Mouse (Mus musculus) forebrain, postnatal 0 days (tissue): ENCODE data around the gene Tgfbi. TPM values are rescaled to one million over a fixed set of nuclear protein-coding genes. Genes with fewer than 3 reads are reported as not detected.

Experiments
- ATAC-seq: fragments of 200-750 bp; cut with Nextera tagmentation; 2 replicates; pipeline ENCODE4 v1.8.0; 2017; ENCODE audit warnings: mild to moderate bottlenecking, moderate library complexity
- DNase-seq: peaks from one replicate; pipeline ENCODE4 v3.0.0-alpha.2; 2015
- H3K27ac ChIP-seq: fragments of 300-500 bp; sonication (generic); 2 replicates; pipeline ENCODE4 v1.5.1; 2014; ENCODE audit warnings: low read depth, mild to moderate bottlenecking, antibody characterized with exemption, low read length, moderate library complexity, mixed read lengths
- H3K27me3 ChIP-seq: fragments of 300-500 bp; sonication (generic); 2 replicates; pipeline ENCODE4 v1.6.1; 2014; ENCODE audit warnings: mild to moderate bottlenecking, low read length, mixed read lengths; ENCODE audit not compliant: insufficient read depth
- H3K36me3 ChIP-seq: fragments of 300-500 bp; sonication (generic); 2 replicates; pipeline ENCODE4 v1.6.1; 2014; ENCODE audit warnings: mild to moderate bottlenecking, moderate library complexity; ENCODE audit not compliant: insufficient read depth
- H3K4me1 ChIP-seq: fragments of 300-500 bp; sonication (generic); 2 replicates; pipeline ENCODE4 v1.6.1; 2014; ENCODE audit warnings: antibody characterized with exemption; ENCODE audit not compliant: insufficient read depth
- H3K4me2 ChIP-seq: fragments of 300-500 bp; sonication (generic); 2 replicates; pipeline ENCODE4 v1.6.1; 2014; ENCODE audit warnings: low read depth, mild to moderate bottlenecking, moderate library complexity
- H3K4me3 ChIP-seq: fragments of 300-500 bp; sonication (generic); 2 replicates; pipeline ENCODE4 v1.5.1; 2014; ENCODE audit warnings: low read depth, low read length, mixed read lengths
- H3K9ac ChIP-seq: fragments of 300-500 bp; sonication (generic); 2 replicates; pipeline ENCODE4 v1.6.1; 2014; ENCODE audit warnings: mild to moderate bottlenecking
- H3K9me3 ChIP-seq: fragments of 300-500 bp; sonication (generic); 2 replicates; pipeline ENCODE4 v1.6.1; 2016; ENCODE audit warnings: low read length
- CTCF ChIP-seq: sonication (generic); IDR thresholded peaks from 2 replicates; pipeline ENCODE4 v1.5.1; 2016; ENCODE audit warnings: antibody characterized with exemption, control low read depth, low read depth
- WGBS: fragments of 180-500 bp; shearing (Covaris S2); extraction: QIAGEN DNeasy Blood & Tissue Kit; methylation state at CpG from one replicate; pipeline ENCODE4 v1.1.7; 2014; 5-methylcytosine and 5-hydroxymethylcytosine counted together
- polyA plus RNA-seq: library from polyadenylated mRNA; unstranded; fragments of >200 nt; fragmentation: Nextera tagmentation; extraction: Ambion mirVana; gene quantifications from 2 replicates; pipeline ENCODE4 v1.2.1, GENCODE M21; 2015
- total RNA-seq: library from RNA; depleted of rRNA; stranded (reverse); fragments of >200 nt; gene quantifications from 2 replicates; pipeline ENCODE4 v1.2.3, GENCODE M21; 2014

The Tgfbi gene
- total and polyA plus RNA-seq, 2 experiments from 2014 or later, result 4.8 to 5.3 TPM

GRCm38 (mm10) chr13:56647597-56648405 lies 38.5 kb downstream of the Tgfbi start:
- ATAC-seq, result peak; percentile 56
- no peak for TF ChIP-seq CTCF
- Histone ChIP-seq H3K27me3 (no peaks in the 10 kb centered on the region), H3K27ac (no peak overlapping the region), H3K9me3 (no peaks in the 10 kb centered on the region), H3K4me1 (no peaks in the 10 kb centered on the region), H3K4me3 (no peak overlapping the region), H3K9ac (no peak overlapping the region), H3K36me3 (no peaks in the 10 kb centered on the region), H3K4me2 (no peak overlapping the region)
- peak; percentile 34 for DNase-seq
- WGBS, result 84% methylated on average over 10 of the region's 10 CpGs

DNA sequence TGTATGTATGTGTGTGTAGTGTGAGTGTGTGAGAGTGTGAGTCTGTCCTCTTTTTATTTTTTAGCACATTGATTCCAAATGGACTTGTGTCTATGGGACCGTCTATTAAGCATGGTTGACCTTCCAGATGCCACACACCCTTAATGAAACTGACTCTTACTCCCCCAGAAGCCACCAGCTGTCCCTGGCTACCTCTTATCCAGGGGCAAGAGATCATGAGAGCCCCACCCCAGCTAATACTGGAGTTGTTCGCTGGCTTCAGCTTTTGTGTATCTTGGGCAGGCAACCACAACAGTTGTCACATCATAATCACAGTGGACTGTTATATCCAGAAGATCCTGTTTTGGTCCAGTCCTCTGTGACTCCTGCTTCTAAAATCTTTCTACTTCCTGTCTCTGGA lies 40.7 kb downstream of the Tgfbi start:
- ATAC-seq, result no peak
- Histone ChIP-seq H3K27me3 (no peaks in the 10 kb centered on the region), H3K4me1 (no peaks in the 10 kb centered on the region), H3K4me3 (no peak overlapping the region), H3K27ac (no peak overlapping the region), H3K9ac (no peak overlapping the region), H3K36me3 (no peaks in the 10 kb centered on the region), H3K4me2 (no peak overlapping the region), H3K9me3 (no peaks in the 10 kb centered on the region)
- no peak for DNase-seq
- no peak for TF ChIP-seq CTCF
- WGBS, result 93% methylated on average over 2 of the region's 2 CpGs

GRCm38 (mm10) chr13:56652381-56652780 lies 43.1 kb downstream of the Tgfbi start:
- DNase-seq (no peak), ATAC-seq (no peak)
- Histone ChIP-seq H3K27me3 (no peaks in the 10 kb centered on the region), H3K4me3 (no peak overlapping the region), H3K27ac (no peak overlapping the region), H3K9ac (no peak overlapping the region), H3K9me3 (no peaks in the 10 kb centered on the region), H3K4me2 (no peak overlapping the region), H3K4me1 (no peaks in the 10 kb centered on the region), H3K36me3 (no peaks in the 10 kb centered on the region)
- no peak for TF ChIP-seq CTCF
- 74% methylated on average over 8 of the region's 8 CpGs for WGBS

- H3K4me2 ChIP-seq, result no peak overlapping the region
- no peaks in the 10 kb centered on the region for H3K9me3 ChIP-seq
- no peak overlapping the region for H3K9ac ChIP-seq
- H3K4me3 ChIP-seq, result no peak overlapping the region
- H3K27ac ChIP-seq, result no peak overlapping the region
- ATAC-seq (no peak), DNase-seq (no peak)
- H3K27me3 ChIP-seq, result no peaks in the 10 kb centered on the region
- H3K36me3 ChIP-seq, result no peaks in the 10 kb centered on the region
- no peaks in the 10 kb centered on the region for H3K4me1 ChIP-seq
- WGBS, result 86% methylated on average over 5 of the region's 5 CpGs
- TF ChIP-seq CTCF, result no peak
Measured at GRCm38 (mm10) chr13:56654176-56654575, 44.9 kb downstream of the Tgfbi start.

GRCm38 (mm10) chr13:56657946-56658512 lies 48.7 kb downstream of the Tgfbi start:
- H3K4me2 ChIP-seq, result no peak overlapping the region
- no peak overlapping the region for H3K9ac ChIP-seq
- peak; percentile 74 for DNase-seq
- peak; percentile 76 for TF ChIP-seq CTCF
- no peaks in the 10 kb centered on the region for H3K4me1 ChIP-seq
- WGBS, result 32% methylated on average over 7 of the region's 7 CpGs
- no peaks in the 10 kb centered on the region for H3K27me3 ChIP-seq
- no peaks in the 10 kb centered on the region for H3K36me3 ChIP-seq
- H3K4me3 ChIP-seq, result no peak overlapping the region
- ATAC-seq, result peak; percentile 43; the same call in 1 of the 2 replicates
- H3K27ac ChIP-seq, result no peak overlapping the region
- H3K9me3 ChIP-seq, result no peaks in the 10 kb centered on the region

DNA sequence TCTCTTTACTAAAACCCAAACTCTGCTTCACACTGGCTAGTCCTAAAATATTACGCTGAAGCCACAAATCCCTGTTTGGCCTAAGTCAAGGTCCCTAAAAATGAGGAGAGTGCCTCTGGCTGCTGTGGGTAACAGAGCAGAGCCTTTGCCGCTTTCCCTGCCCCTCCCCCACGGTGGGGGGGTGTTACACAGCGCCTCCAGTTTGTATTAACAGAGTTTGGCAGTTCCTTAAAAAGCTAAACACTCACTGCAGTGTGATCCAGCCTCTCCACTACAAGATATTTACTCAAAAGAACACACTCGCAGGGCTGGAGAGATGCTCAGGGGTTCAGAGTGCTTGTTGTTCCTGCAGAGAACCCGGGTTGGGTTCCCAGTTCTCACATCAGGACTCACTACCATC lies 49.6 kb downstream of the Tgfbi start:
- 69% methylated on average over 6 of the region's 6 CpGs for WGBS
- no peak overlapping the region for H3K4me2 ChIP-seq
- H3K9me3 ChIP-seq, result no peaks in the 10 kb centered on the region
- H3K27ac ChIP-seq, result no peak overlapping the region
- no peak for DNase-seq
- no peak for TF ChIP-seq CTCF
- no peaks in the 10 kb centered on the region for H3K4me1 ChIP-seq
- H3K36me3 ChIP-seq, result no peaks in the 10 kb centered on the region
- H3K27me3 ChIP-seq, result no peaks in the 10 kb centered on the region
- no peak overlapping the region for H3K4me3 ChIP-seq
- H3K9ac ChIP-seq, result no peak overlapping the region
- ATAC-seq, result no peak

DNA sequence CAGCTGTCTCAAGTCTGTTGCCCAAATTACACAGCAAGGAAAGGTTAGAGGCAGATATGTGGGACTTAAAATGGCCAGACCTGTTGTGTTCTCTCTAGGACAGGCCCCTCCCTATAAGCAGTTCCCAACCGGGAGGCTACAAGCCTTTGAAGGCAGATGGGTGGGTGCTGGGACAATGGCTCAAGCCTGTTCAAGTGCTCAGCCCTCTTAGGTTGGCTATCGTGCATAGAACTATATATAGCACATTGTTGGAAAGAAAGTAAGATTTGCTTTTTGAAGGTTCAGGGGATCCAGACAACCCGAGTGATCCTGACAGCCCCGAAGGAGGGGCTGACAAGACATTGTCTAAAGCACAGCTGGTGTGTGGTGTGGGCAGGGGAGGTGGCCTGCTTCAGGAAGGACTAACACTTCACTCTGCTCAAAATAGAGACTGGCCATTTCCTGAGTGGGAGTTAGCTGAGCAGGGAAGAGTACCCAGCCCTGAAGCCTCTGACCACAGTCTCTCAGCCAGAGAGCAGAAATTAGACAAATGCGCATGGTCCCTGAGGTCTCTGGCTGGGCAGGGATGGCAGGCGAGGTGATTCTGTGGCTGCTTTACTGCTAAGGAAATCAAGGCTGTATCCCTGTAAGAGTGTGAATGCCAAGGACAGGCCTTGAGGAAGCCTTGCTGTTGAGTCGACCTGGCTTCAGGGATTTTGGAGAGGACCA lies 52.7 kb downstream of the Tgfbi start:
- DNase-seq, result no peak
- no peak overlapping the region for H3K27ac ChIP-seq
- H3K4me2 ChIP-seq, result no peak overlapping the region
- no peaks in the 10 kb centered on the region for H3K36me3 ChIP-seq
- no peak overlapping the region for H3K9ac ChIP-seq
- WGBS, result 65% methylated on average over 7 of the region's 7 CpGs
- H3K4me3 ChIP-seq, result no peak overlapping the region
- no peaks in the 10 kb centered on the region for H3K27me3 ChIP-seq
- TF ChIP-seq CTCF, result no peak
- no peaks in the 10 kb centered on the region for H3K4me1 ChIP-seq
- ATAC-seq, result no peak; the same call in 1 of the 2 replicates
- H3K9me3 ChIP-seq, result no peaks in the 10 kb centered on the region
